Mouse (Mus musculus): Measurements from ENCODE around the gene Hist1h2ag.

- TF ChIP-seq CTCF (IDR thresholded peaks at IDR 0.05; ENCODE audit: borderline replicate concordance, control insufficient read depth, extremely low read depth, insufficient read depth, low read length, poor library complexity) (no peak), POLR2A (IDR thresholded peaks at IDR 0.05; ENCODE audit: control insufficient read depth, extremely low read depth, insufficient read depth, low read length, poor library complexity) (no peak)
These were observed 46.5 kb downstream of the Hist1h2ag start for GRCm38 (mm10) chr13:21996101-21996839.

Measured in thymus, adult 2 months (tissue).